Mouse (Mus musculus): ENCODE measurements around the gene Prrc2b.

- no peak for TF ChIP-seq POLR2A (IDR thresholded peaks at IDR 0.05; ENCODE audit: control insufficient read depth, low read depth, low read length)
- no peak for TF ChIP-seq CTCF (IDR thresholded peaks at IDR 0.05; ENCODE audit: control insufficient read depth, insufficient read depth, insufficient replicate concordance, low read depth, low read length)
These were observed 14.3 kb downstream of the Prrc2b start for GRCm38 (mm10) chr2:32165040-32165800.

All from testis, adult 2 months (tissue).